Mouse (Mus musculus): ENCODE results near the gene Larp4b.

Larp4b gene

GRCm38 (mm10) chr13:9127715-9128114 is 34.0 kb downstream of the Larp4b start:
- DNase-seq, result no peak

- no peak for DNase-seq
These were observed 35.1 kb downstream of the Larp4b start for GRCm38 (mm10) chr13:9128707-9129314.

GRCm38 (mm10) chr13:9134421-9134820 is 40.7 kb downstream of the Larp4b start:
- DNase-seq, result no peak

GRCm38 (mm10) chr13:9136088-9136487 is 42.4 kb downstream of the Larp4b start:
- no peak for DNase-seq

- peak in 1 of 2 experiments; percentile 13 for DNase-seq
These were observed 43.1 kb downstream of the Larp4b start for GRCm38 (mm10) chr13:9136733-9137132.

GRCm38 (mm10) chr13:9139466-9139991 is 45.8 kb downstream of the Larp4b start:
- no peak for DNase-seq

- peak; percentile 27 to 43 for DNase-seq
These were observed 46.5 kb downstream of the Larp4b start for GRCm38 (mm10) chr13:9140204-9140603.

- DNase-seq, result no peak
These were observed 48.7 kb downstream of the Larp4b start for GRCm38 (mm10) chr13:9142371-9142770.

- peak in 1 of 2 experiments; percentile 14 for DNase-seq
These were observed 55.1 kb downstream of the Larp4b start for GRCm38 (mm10) chr13:9148830-9149229.

- no peak for DNase-seq
These were observed 56.0 kb downstream of the Larp4b start for GRCm38 (mm10) chr13:9149473-9150217.

GRCm38 (mm10) chr13:9151100-9151499 is 57.4 kb downstream of the Larp4b start:
- DNase-seq, result no peak

- no peak for DNase-seq
These were observed 57.9 kb downstream of the Larp4b start for GRCm38 (mm10) chr13:9151619-9152018.

GRCm38 (mm10) chr13:9152267-9152666 is 58.6 kb downstream of the Larp4b start:
- DNase-seq, result no peak

- DNase-seq, result no peak
These were observed 60.1 kb downstream of the Larp4b start for GRCm38 (mm10) chr13:9153803-9154202.

- no peak for DNase-seq
These were observed 65.6 kb downstream of the Larp4b start for GRCm38 (mm10) chr13:9159282-9159681.

GRCm38 (mm10) chr13:9162888-9163287 is 69.2 kb downstream of the Larp4b start:
- DNase-seq, result no peak

GRCm38 (mm10) chr13:9167842-9168241 is 74.2 kb downstream of the Larp4b start:
- DNase-seq, result no peak

- no peak for DNase-seq
These were observed 75.9 kb downstream of the Larp4b start for GRCm38 (mm10) chr13:9169616-9170015.

GRCm38 (mm10) chr13:9170726-9171125 is 77.0 kb downstream of the Larp4b start:
- DNase-seq, result no peak

GRCm38 (mm10) chr13:9173414-9173813 is 79.7 kb downstream of the Larp4b start:
- DNase-seq, result no peak

GRCm38 (mm10) chr13:9175171-9175570 is 81.5 kb downstream of the Larp4b start:
- DNase-seq, result no peak

- no peak for DNase-seq
These were observed 84.6 kb downstream of the Larp4b start for GRCm38 (mm10) chr13:9178270-9178669.

- DNase-seq, result no peak
These were observed 85.0 kb downstream of the Larp4b start for GRCm38 (mm10) chr13:9178718-9179117.

- no peak for DNase-seq
These were observed 86.5 kb downstream of the Larp4b start for GRCm38 (mm10) chr13:9180221-9180620.

Measured in cerebellum, adult 18-20 months (tissue).